Mouse (Mus musculus): Measurements from ENCODE around the gene Nfkbia. TPM values are rescaled to one million over a fixed set of nuclear protein-coding genes. Genes with fewer than 3 reads are reported as not detected.

The Nfkbia gene
- polyA plus RNA-seq, 1 experiment: 40.4 TPM

- peak overlapping the region; percentile 77 for H3K4me3 ChIP-seq (ENCODE audit: insufficient read depth, low read length)
- TF ChIP-seq POLR2A (IDR thresholded peaks at IDR 0.05; ENCODE audit: low read depth, low read length): 0 out of 2 replicates have a peak, but pooled peaks have one; percentile 3
- TF ChIP-seq CTCF (IDR thresholded peaks at IDR 0.05; ENCODE audit: borderline replicate concordance, insufficient read depth, low read length): no peak
- peaks cover 15% of the 10 kb centered on the region for H3K4me1 ChIP-seq (ENCODE audit: control insufficient read depth, insufficient read depth, low read length)
- peak overlapping the region; percentile 35; the same call in 1 of the 2 replicates for H3K27ac ChIP-seq (ENCODE audit: insufficient read depth, low read length)
Measured at GRCm38 (mm10) chr12:55490722-55491449, 1.6 kb downstream of the Nfkbia start.

- H3K4me3 ChIP-seq (ENCODE audit: insufficient read depth, low read length): peak overlapping the region; percentile 21
- H3K27ac ChIP-seq (ENCODE audit: insufficient read depth, low read length): no peak overlapping the region
- H3K4me1 ChIP-seq (ENCODE audit: control insufficient read depth, insufficient read depth, low read length): peaks cover 15% of the 10 kb centered on the region
- TF ChIP-seq CTCF (IDR thresholded peaks at IDR 0.05; ENCODE audit: borderline replicate concordance, insufficient read depth, low read length) (no peak), POLR2A (IDR thresholded peaks at IDR 0.05; ENCODE audit: low read depth, low read length) (0 out of 2 replicates have a peak, but pooled peaks have one; percentile 2)
Measured at GRCm38 (mm10) chr12:55489986-55490721, 2.3 kb downstream of the Nfkbia start.

- TF ChIP-seq POLR2A (IDR thresholded peaks at IDR 0.05; ENCODE audit: low read depth, low read length) (no peak), CTCF (IDR thresholded peaks at IDR 0.05; ENCODE audit: borderline replicate concordance, insufficient read depth, low read length) (no peak)
- Histone ChIP-seq H3K27ac (ENCODE audit: insufficient read depth, low read length) (no peak overlapping the region), H3K4me1 (ENCODE audit: control insufficient read depth, insufficient read depth, low read length) (peaks cover 15% of the 10 kb centered on the region), H3K4me3 (ENCODE audit: insufficient read depth, low read length) (no peak overlapping the region)
Measured at GRCm38 (mm10) chr12:55488661-55489447, 3.6 kb downstream of the Nfkbia start.

- Histone ChIP-seq H3K4me3 (ENCODE audit: insufficient read depth, low read length) (no peak overlapping the region), H3K27ac (ENCODE audit: insufficient read depth, low read length) (no peak overlapping the region), H3K4me1 (ENCODE audit: control insufficient read depth, insufficient read depth, low read length) (peaks cover 10% of the 10 kb centered on the region)
- TF ChIP-seq POLR2A (IDR thresholded peaks at IDR 0.05; ENCODE audit: low read depth, low read length): peak; percentile 55
- no peak for TF ChIP-seq CTCF (IDR thresholded peaks at IDR 0.05; ENCODE audit: borderline replicate concordance, insufficient read depth, low read length)
Measured at GRCm38 (mm10) chr12:55487843-55488660, 4.4 kb downstream of the Nfkbia start.

DNA sequence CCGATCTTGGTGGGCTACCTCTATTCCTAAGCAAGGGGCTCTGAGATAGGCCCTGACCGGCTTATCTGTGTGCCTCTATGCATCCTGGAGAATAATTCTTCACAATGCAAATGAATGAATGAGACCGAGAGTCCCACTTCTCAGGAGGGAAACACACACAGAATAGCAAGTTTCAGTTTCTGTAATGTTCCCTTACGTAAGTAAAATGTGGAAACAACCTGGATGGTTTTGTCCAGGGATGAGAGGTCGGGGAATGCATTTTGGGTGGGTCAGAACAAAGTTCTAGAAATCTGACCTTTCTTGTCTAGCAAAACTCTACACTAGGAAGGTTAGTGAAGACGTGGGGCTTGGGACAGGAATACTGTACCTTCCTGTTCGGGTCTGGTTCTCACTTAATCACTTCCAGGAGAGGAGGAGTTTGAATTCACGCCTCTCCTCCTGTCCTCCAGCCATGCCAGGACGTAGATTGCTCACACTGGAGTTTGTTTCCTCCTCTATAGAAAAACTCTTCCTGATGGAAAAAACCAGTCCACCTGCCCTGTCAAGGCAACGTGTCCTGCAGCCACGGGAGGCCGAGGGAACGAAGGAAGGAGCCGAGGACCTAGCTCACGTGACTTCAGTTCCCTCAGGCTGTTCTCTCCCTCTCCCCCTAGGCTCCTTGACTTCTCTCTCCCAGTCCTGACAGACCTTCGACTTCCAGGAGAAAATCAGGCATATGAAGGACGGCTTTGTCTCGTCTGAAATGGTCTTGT, 5.3 kb downstream of the Nfkbia start:
- TF ChIP-seq POLR2A (IDR thresholded peaks at IDR 0.05; ENCODE audit: low read depth, low read length) (no peak; the same call in 1 of the 2 replicates), CTCF (IDR thresholded peaks at IDR 0.05; ENCODE audit: borderline replicate concordance, insufficient read depth, low read length) (no peak)
- Histone ChIP-seq H3K4me1 (ENCODE audit: control insufficient read depth, insufficient read depth, low read length) (peaks cover 7% of the 10 kb centered on the region), H3K4me3 (ENCODE audit: insufficient read depth, low read length) (no peak overlapping the region), H3K27ac (ENCODE audit: insufficient read depth, low read length) (no peak overlapping the region)

- H3K27ac ChIP-seq (ENCODE audit: insufficient read depth, low read length): no peak overlapping the region
- no peak for TF ChIP-seq CTCF (IDR thresholded peaks at IDR 0.05; ENCODE audit: borderline replicate concordance, insufficient read depth, low read length)
- TF ChIP-seq POLR2A (IDR thresholded peaks at IDR 0.05; ENCODE audit: low read depth, low read length): no peak
Measured at GRCm38 (mm10) chr12:55484800-55485199, 7.6 kb downstream of the Nfkbia start.

DNA sequence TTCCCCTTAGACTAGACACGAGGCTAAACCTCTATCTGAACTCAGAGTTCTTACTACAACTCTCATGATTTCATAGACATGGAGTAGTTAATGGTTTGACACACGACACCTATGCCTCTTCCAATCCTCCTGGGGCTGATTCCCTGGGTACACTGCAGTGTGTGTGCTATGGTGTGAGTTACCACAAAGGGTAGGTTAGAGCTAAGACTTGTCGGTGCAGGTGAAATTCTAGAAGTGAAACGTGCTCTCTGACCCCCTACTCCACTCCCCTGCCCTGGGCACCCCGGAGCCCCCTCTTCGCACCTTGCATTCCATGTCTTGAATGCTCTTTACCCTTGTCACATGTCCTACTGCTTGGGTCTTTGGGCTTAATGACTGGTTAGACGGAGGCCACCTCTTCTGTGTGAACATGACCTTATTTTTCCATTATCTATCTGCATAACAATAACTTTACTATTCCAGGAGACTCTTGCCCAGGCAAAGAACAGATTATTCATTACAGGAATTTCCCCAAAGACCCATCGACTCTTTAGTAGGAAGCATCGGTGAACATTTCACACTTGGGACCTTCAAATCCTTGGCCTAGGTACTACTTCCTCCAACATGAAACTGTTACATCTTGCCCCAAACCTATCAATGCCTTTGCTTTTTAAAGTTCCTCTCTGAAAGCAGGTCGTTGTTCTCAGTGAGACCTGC, 8.2 kb downstream of the Nfkbia start:
- H3K4me3 ChIP-seq (ENCODE audit: insufficient read depth, low read length): no peak overlapping the region
- H3K4me1 ChIP-seq (ENCODE audit: control insufficient read depth, insufficient read depth, low read length): 0 out of 2 replicates have a peak, but pooled peaks cover 4% of the 10 kb centered on the region
- TF ChIP-seq POLR2A (IDR thresholded peaks at IDR 0.05; ENCODE audit: low read depth, low read length) (no peak), CTCF (IDR thresholded peaks at IDR 0.05; ENCODE audit: borderline replicate concordance, insufficient read depth, low read length) (no peak)
- no peak overlapping the region for H3K27ac ChIP-seq (ENCODE audit: insufficient read depth, low read length)

More at GRCm38 (mm10) chr12:55484800-55485199, 7.6 kb downstream of the Nfkbia start:
- Histone ChIP-seq H3K4me1 (ENCODE audit: control insufficient read depth, insufficient read depth, low read length) (0 out of 2 replicates have a peak, but pooled peaks cover 4% of the 10 kb centered on the region), H3K4me3 (ENCODE audit: insufficient read depth, low read length) (no peak overlapping the region)

GRCm38 (mm10) chr12:55483591-55483990, 8.9 kb downstream of the Nfkbia start:
- Histone ChIP-seq H3K4me1 (ENCODE audit: control insufficient read depth, insufficient read depth, low read length) (peaks cover 7% of the 10 kb centered on the region; the same call in 1 of the 2 replicates), H3K4me3 (ENCODE audit: insufficient read depth, low read length) (no peak overlapping the region), H3K27ac (ENCODE audit: insufficient read depth, low read length) (no peak overlapping the region)
- TF ChIP-seq CTCF (IDR thresholded peaks at IDR 0.05; ENCODE audit: borderline replicate concordance, insufficient read depth, low read length): no peak
- no peak for TF ChIP-seq POLR2A (IDR thresholded peaks at IDR 0.05; ENCODE audit: low read depth, low read length)
